Mouse (Mus musculus) spleen, adult 2 months (tissue): ENCODE results near the gene Ptprc. TPM values are rescaled to one million over a fixed set of nuclear protein-coding genes. Genes with fewer than 3 reads are reported as not detected.

Experiments used
- DNase-seq, 2 experiments: peaks; one replicate each; pipeline versions ENCODE4 v3.0.0 to v3.0.0-alpha.2; 2012 to 2021; ENCODE audit warnings: low spot score in 2 of 2, low read depth in 1 of 2
- H3K27ac ChIP-seq: fragments of 200-500 bp; 2 replicates; pipeline ENCODE4 v1.5.1; 2012; ENCODE audit warnings: low read length, inconsistent platforms; ENCODE audit not compliant: insufficient read depth
- H3K27me3 ChIP-seq: fragments of 200-500 bp; 2 replicates; pipeline ENCODE4 v1.6.1; 2012; ENCODE audit warnings: mild to moderate bottlenecking, moderate library complexity, low read length, inconsistent platforms; ENCODE audit not compliant: control insufficient read depth, insufficient read depth
- H3K36me3 ChIP-seq: fragments of 200-500 bp; 2 replicates; pipeline ENCODE4 v1.6.1; 2012; ENCODE audit warnings: mild to moderate bottlenecking, low read length, inconsistent platforms; ENCODE audit not compliant: control insufficient read depth, insufficient read depth
- H3K4me1 ChIP-seq: fragments of 200-500 bp; 2 replicates; pipeline ENCODE4 v1.6.1; 2011; ENCODE audit warnings: inconsistent platforms; ENCODE audit not compliant: control insufficient read depth, insufficient read depth, insufficient read length
- H3K4me3 ChIP-seq: fragments of 200-500 bp; 2 replicates; pipeline ENCODE4 v1.5.1; 2011; ENCODE audit warnings: mild to moderate bottlenecking, inconsistent platforms; ENCODE audit not compliant: insufficient read depth, insufficient read length; ENCODE audit errors: extremely low read depth
- CTCF ChIP-seq: fragments of 200-500 bp; IDR thresholded peaks from 2 replicates; pipeline ENCODE4 v1.5.1; 2011; ENCODE audit warnings: mild to moderate bottlenecking, inconsistent platforms; ENCODE audit not compliant: insufficient read depth, insufficient read length, insufficient replicate concordance; ENCODE audit errors: extremely low read depth
- POLR2A ChIP-seq: fragments of 200-500 bp; IDR thresholded peaks from 2 replicates; pipeline ENCODE4 v1.6.1; 2011; ENCODE audit warnings: low read depth, low read length, inconsistent platforms
- WGBS: fragments of 180-500 bp; shearing (Covaris S2); methylation state at CpG from one replicate; pipeline ENCODE4 v1.1.7; 2018; 5-methylcytosine and 5-hydroxymethylcytosine counted together
- polyA plus RNA-seq: library from polyadenylated mRNA; depleted of rRNA; stranded (reverse); fragments of >200 nt; gene quantifications from 2 replicates; pipeline ENCODE4 v1.2.3, GENCODE M21; 2012

Ptprc gene
- polyA plus RNA-seq, 1 experiment, result 239 TPM

GRCm38 (mm10) chr1:138154185-138154785, 21.2 kb downstream of the Ptprc start:
- 0% methylated on average over 1 of the region's 1 CpGs for WGBS
- Histone ChIP-seq H3K27me3 (no peaks in the 10 kb centered on the region), H3K4me1 (peaks cover 32% of the 10 kb centered on the region), H3K4me3 (no peak overlapping the region), H3K27ac (peak overlapping the region; percentile 39; the same call in 1 of the 2 replicates), H3K36me3 (peaks cover 2% of the 10 kb centered on the region; the same call in 1 of the 2 replicates)
- TF ChIP-seq CTCF (no peak), POLR2A (no peak)
- no peak for DNase-seq

- peaks cover 2% of the 10 kb centered on the region; the same call in 1 of the 2 replicates for H3K36me3 ChIP-seq
- H3K27me3 ChIP-seq, result no peaks in the 10 kb centered on the region
- peaks cover 34% of the 10 kb centered on the region for H3K4me1 ChIP-seq
- H3K27ac ChIP-seq, result peak overlapping the region; percentile 11; the same call in 1 of the 2 replicates
- H3K4me3 ChIP-seq, result no peak overlapping the region
- WGBS, result 41% methylated on average over 4 of the region's 4 CpGs
- TF ChIP-seq CTCF (no peak), POLR2A (no peak)
- no peak for DNase-seq
These were observed 22.4 kb downstream of the Ptprc start for GRCm38 (mm10) chr1:138153126-138153525.

- no peak for DNase-seq
- Histone ChIP-seq H3K4me3 (no peak overlapping the region), H3K36me3 (peaks cover 4% of the 10 kb centered on the region; the same call in 1 of the 2 replicates), H3K27ac (0 out of 2 replicates have a peak overlapping the region, but pooled peaks have one; percentile 12), H3K27me3 (no peaks in the 10 kb centered on the region), H3K4me1 (peaks cover 32% of the 10 kb centered on the region)
- no peak for TF ChIP-seq POLR2A
- TF ChIP-seq CTCF, result no peak
- WGBS, result 34% methylated on average over 4 of the region's 4 CpGs
These were observed 26.7 kb downstream of the Ptprc start for GRCm38 (mm10) chr1:138148844-138149243.

GRCm38 (mm10) chr1:138145571-138145970, 29.9 kb downstream of the Ptprc start:
- Histone ChIP-seq H3K4me3 (no peak overlapping the region), H3K27ac (no peak overlapping the region)
- TF ChIP-seq POLR2A (no peak), CTCF (no peak)

GRCm38 (mm10) chr1:138145148-138145547, 30.4 kb downstream of the Ptprc start:
- Histone ChIP-seq H3K27me3 (no peaks in the 10 kb centered on the region), H3K27ac (no peak overlapping the region), H3K4me1 (peaks cover 34% of the 10 kb centered on the region), H3K4me3 (no peak overlapping the region), H3K36me3 (peaks cover 8% of the 10 kb centered on the region; the same call in 1 of the 2 replicates)
- TF ChIP-seq POLR2A, result no peak
- no peak for TF ChIP-seq CTCF
- 37% methylated on average over 3 of the region's 3 CpGs for WGBS
- no peak for DNase-seq

More at GRCm38 (mm10) chr1:138145571-138145970, 29.9 kb downstream of the Ptprc start:
- Histone ChIP-seq H3K27me3 (no peaks in the 10 kb centered on the region), H3K4me1 (peaks cover 33% of the 10 kb centered on the region), H3K36me3 (peaks cover 10% of the 10 kb centered on the region; the same call in 1 of the 2 replicates)
- 2% methylated on average over 2 of the region's 2 CpGs for WGBS
- DNase-seq, result no peak

- DNase-seq, result no peak
- H3K27ac ChIP-seq, result no peak overlapping the region
- H3K36me3 ChIP-seq, result peaks cover 8% of the 10 kb centered on the region; the same call in 1 of the 2 replicates
- H3K27me3 ChIP-seq, result no peaks in the 10 kb centered on the region
- no peak overlapping the region for H3K4me3 ChIP-seq
- H3K4me1 ChIP-seq, result peaks cover 30% of the 10 kb centered on the region
- WGBS, result 44% methylated on average over 5 of the region's 5 CpGs
- TF ChIP-seq POLR2A (no peak), CTCF (no peak)
These were observed 31.1 kb downstream of the Ptprc start for GRCm38 (mm10) chr1:138144365-138144764.

- no peak for TF ChIP-seq CTCF
- TF ChIP-seq POLR2A, result no peak
- no peak for DNase-seq
- H3K4me1 ChIP-seq, result peaks cover 28% of the 10 kb centered on the region
- H3K36me3 ChIP-seq, result peaks cover 6% of the 10 kb centered on the region; the same call in 1 of the 2 replicates
- WGBS, result 75% methylated on average over 4 of the region's 4 CpGs
- H3K4me3 ChIP-seq, result no peak overlapping the region
- H3K27me3 ChIP-seq, result no peaks in the 10 kb centered on the region
- H3K27ac ChIP-seq, result no peak overlapping the region
These were observed 34.7 kb downstream of the Ptprc start for GRCm38 (mm10) chr1:138140769-138141168.
